Mouse (Mus musculus) bone marrow, adult 2 months (tissue): ENCODE measurements at regions not wholly inside any gene's neighbourhood (a gene's known extent, or its start where the extent isn't known, plus 50 kb on each side); places are given as distances from the start of the nearest gene placed in this dataset.

Experiments used
- CTCF ChIP-seq: fragments of 200-500 bp; IDR thresholded peaks from 2 replicates; pipeline ENCODE4 v1.5.1; 2011; ENCODE audit warnings: low read length, control low read depth; ENCODE audit not compliant: control insufficient read depth, insufficient read depth
- POLR2A ChIP-seq: fragments of 200-500 bp; IDR thresholded peaks from 2 replicates; pipeline ENCODE4 v1.6.1; 2011; ENCODE audit warnings: low read depth, mild to moderate bottlenecking, control low read depth, low read length, borderline replicate concordance; ENCODE audit not compliant: control insufficient read depth

DNA sequence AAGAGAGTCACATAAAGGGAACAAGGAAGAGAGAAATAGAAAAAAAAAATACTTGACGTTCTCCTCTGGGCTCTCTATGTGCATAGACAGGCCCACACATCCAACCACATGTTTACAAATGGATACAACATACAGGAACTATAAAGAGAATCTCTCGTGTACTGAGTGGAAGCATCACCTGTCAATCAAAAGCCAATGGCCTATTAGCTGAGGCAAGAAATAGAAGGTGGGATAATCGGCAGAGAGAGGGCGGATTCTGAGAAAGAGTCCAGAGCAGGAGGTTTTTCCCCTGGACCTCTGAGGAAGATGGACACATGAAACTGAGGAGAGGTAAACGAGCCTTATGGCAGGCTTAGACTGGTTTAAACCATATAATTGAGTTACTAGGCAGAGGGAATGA, 434.7 kb upstream of the Pmfbp1 start:
- no peak for TF ChIP-seq POLR2A
- no peak for TF ChIP-seq CTCF
